Mouse (Mus musculus): ENCODE measurements at regions not wholly inside any gene's neighbourhood (a gene's known extent, or its start where the extent isn't known, plus 50 kb on each side); places are given as distances from the start of the nearest gene placed in this dataset.
"Not testable (repeated sequence)": the region's sequence is repeated elsewhere in the genome, so short reads cannot be mapped to it uniquely, and the experiment has no call there.

DNA sequence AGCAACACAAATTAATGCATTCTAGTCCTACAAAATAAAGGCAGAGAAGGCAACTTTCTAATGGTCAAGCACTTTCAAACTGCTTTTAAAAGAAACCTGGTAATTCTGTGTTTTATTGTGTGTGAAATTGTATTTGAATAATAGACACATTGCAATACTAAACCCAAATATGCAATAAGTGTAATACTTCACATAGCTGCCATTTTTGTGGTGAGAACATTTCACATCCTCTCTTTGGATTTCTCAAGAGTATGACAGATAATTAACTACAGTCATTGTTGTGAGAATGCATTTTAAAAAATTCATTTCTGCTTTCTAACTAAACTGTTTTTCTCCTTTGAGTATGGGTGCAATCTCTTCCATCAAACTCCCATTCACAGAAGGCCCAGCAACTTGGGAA lies 256.4 kb downstream of the Sema3d start:
- Histone ChIP-seq H3K27me3 (no peaks in the 10 kb centered on the region), H3K9ac (no peak overlapping the region), H3K4me2 (no peak overlapping the region), H3K4me1 (replicated peaks) (peaks cover 3% of the 10 kb centered on the region), H3K27ac (replicated peaks) (no peak overlapping the region), H3K9me3 (no peaks in the 10 kb centered on the region), H3K36me3 (no peaks in the 10 kb centered on the region), H3K4me3 (no peak overlapping the region)
- no peak for ATAC-seq (ENCODE audit: low read depth)

GRCm38 (mm10) chr5:12646269-12646668 lies 263.1 kb downstream of the Sema3d start:
- H3K4me3 ChIP-seq: no peak overlapping the region
- H3K9me3 ChIP-seq: no peaks in the 10 kb centered on the region
- H3K27me3 ChIP-seq: no peaks in the 10 kb centered on the region
- ATAC-seq (ENCODE audit: low read depth): no peak
- no peak overlapping the region for H3K27ac ChIP-seq (replicated peaks)
- no peaks in the 10 kb centered on the region for H3K36me3 ChIP-seq
- 64% methylated on average over 2 of the region's 2 CpGs for WGBS
- no peak overlapping the region for H3K4me2 ChIP-seq
- H3K9ac ChIP-seq: no peak overlapping the region
- no peaks in the 10 kb centered on the region for H3K4me1 ChIP-seq (replicated peaks)

DNA sequence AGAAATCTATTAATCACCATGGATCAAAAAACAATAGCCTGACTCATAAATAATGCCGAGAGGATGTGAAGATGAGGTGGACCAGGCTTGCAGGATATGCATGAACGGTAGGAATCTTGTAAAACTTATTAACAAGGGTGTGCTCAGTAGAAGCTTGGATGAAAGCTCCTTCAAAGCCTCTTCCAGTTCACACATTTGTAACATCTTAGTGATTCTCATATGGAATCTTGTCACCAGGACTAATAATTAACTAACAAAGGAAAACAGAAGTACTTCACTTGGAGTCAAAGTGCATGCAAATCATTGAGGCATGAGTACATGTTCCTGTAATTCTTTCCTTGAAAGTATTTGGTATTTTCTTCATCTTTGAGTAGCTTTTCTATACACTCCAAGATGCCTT lies 290.5 kb downstream of the Sema3d start:
- WGBS: 83% methylated on average over 2 of the region's 2 CpGs

GRCm38 (mm10) chr5:12674134-12674533 lies 290.9 kb downstream of the Sema3d start:
- no peaks in the 10 kb centered on the region for H3K4me1 ChIP-seq (replicated peaks)
- no peak overlapping the region for H3K4me3 ChIP-seq
- no peak overlapping the region for H3K27ac ChIP-seq (replicated peaks)
- H3K27me3 ChIP-seq: no peaks in the 10 kb centered on the region
- H3K36me3 ChIP-seq: no peaks in the 10 kb centered on the region
- H3K4me2 ChIP-seq: no peak overlapping the region
- WGBS: 74% methylated on average over 4 of the region's 4 CpGs
- H3K9ac ChIP-seq: no peak overlapping the region
- no peaks in the 10 kb centered on the region for H3K9me3 ChIP-seq
- ATAC-seq (ENCODE audit: low read depth): no peak

More for the DNA sequence above, 290.5 kb downstream of the Sema3d start:
- Histone ChIP-seq H3K4me3 (no peak overlapping the region), H3K36me3 (no peaks in the 10 kb centered on the region), H3K4me1 (replicated peaks) (no peaks in the 10 kb centered on the region), H3K9me3 (no peaks in the 10 kb centered on the region), H3K27ac (replicated peaks) (no peak overlapping the region), H3K27me3 (no peaks in the 10 kb centered on the region), H3K9ac (no peak overlapping the region), H3K4me2 (no peak overlapping the region)
- ATAC-seq (ENCODE audit: low read depth): no peak

- H3K36me3 ChIP-seq: no peaks in the 10 kb centered on the region
- H3K9me3 ChIP-seq: no peaks in the 10 kb centered on the region
- H3K4me2 ChIP-seq: no peak overlapping the region
- H3K4me1 ChIP-seq (replicated peaks): no peaks in the 10 kb centered on the region
- 46% methylated on average over 3 of the region's 3 CpGs for WGBS
- no peaks in the 10 kb centered on the region for H3K27me3 ChIP-seq
- H3K27ac ChIP-seq (replicated peaks): no peak overlapping the region
- H3K4me3 ChIP-seq: no peak overlapping the region
- no peak for ATAC-seq (ENCODE audit: low read depth)
- H3K9ac ChIP-seq: no peak overlapping the region
Observed at GRCm38 (mm10) chr5:12676712-12677111, 293.5 kb downstream of the Sema3d start.

DNA sequence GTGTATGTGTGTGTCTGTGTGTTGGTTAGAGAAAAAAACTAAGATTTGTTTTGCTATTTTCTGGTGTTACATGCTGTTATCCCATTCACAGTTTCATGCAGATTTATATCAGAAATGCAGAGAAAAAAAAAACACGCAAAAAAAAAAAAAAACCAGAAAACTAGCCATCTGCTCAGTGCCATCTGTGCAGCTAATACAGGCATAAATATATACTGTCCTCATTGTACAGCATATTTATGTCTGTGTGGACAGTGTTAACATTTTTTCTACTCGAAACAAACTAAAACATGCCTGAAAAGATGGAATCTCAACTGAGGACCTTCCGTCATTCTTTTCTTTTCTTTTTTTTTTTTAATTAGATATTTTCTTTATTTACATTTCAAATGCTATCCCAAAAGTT lies 331.7 kb downstream of the Sema3d start:
- WGBS: 75% methylated on average over 3 of the region's 3 CpGs
- no peak overlapping the region for H3K27ac ChIP-seq (replicated peaks)
- no peak overlapping the region for H3K4me2 ChIP-seq

DNA sequence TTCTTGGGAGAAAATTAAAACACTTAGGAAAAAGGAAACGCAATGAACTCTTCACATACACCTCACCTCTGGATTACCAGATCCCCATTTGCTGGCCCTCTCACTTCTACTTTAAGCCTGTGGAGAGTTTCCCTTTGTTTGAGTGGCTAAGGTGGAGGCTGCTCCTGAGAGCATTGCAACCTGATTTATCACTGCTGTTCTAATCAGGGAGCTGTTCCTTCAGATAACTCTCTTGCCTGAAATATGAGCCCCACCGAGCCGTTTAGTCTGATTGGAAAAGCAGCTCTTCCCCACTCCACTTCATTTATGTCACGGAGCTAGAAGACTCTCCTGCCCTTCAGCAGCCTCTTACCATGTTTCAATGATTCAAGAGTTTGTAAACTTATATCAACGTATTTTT lies 368.3 kb downstream of the Sema3d start:
- no peak overlapping the region for H3K9ac ChIP-seq
- no peaks in the 10 kb centered on the region for H3K27me3 ChIP-seq
- 34% methylated on average over 5 of the region's 5 CpGs for WGBS
- no peak overlapping the region for H3K27ac ChIP-seq (replicated peaks)
- peak; percentile 53; the same call in 1 of the 2 replicates for ATAC-seq (ENCODE audit: low read depth)
- H3K4me1 ChIP-seq (replicated peaks): no peaks in the 10 kb centered on the region
- no peaks in the 10 kb centered on the region for H3K9me3 ChIP-seq
- no peak overlapping the region for H3K4me2 ChIP-seq
- no peak overlapping the region for H3K4me3 ChIP-seq
- H3K36me3 ChIP-seq: no peaks in the 10 kb centered on the region

More for the DNA sequence above, 331.7 kb downstream of the Sema3d start:
- no peak for ATAC-seq (ENCODE audit: low read depth)
- no peak overlapping the region for H3K9ac ChIP-seq
- H3K36me3 ChIP-seq: peaks cover 4% of the 10 kb centered on the region; the same call in 1 of the 2 replicates
- H3K4me3 ChIP-seq: no peak overlapping the region
- H3K4me1 ChIP-seq (replicated peaks): no peaks in the 10 kb centered on the region
- H3K9me3 ChIP-seq: peaks cover 8% of the 10 kb centered on the region
- no peaks in the 10 kb centered on the region for H3K27me3 ChIP-seq

DNA sequence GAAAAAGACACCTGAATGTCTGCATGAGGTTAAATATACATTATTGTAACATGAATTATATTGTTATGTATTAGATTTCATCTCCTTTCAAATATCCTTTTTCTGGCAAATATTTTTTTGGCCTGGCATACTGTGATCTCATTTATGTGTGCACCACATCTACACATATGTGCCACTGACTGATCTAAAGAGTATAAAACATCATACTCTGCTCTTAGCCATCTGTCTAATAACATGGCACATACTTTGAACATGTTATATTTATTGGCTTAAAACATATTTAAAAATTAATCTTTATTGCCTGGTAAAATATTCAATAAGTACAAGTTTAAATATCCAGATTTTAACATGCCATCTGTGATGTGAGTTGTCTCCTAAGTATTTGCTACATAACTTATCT lies 365.6 kb upstream of the Sema3a start:
- Histone ChIP-seq H3K4me1 (replicated peaks) (no peaks in the 10 kb centered on the region), H3K4me3 (no peak overlapping the region), H3K9ac (no peak overlapping the region), H3K27ac (replicated peaks) (no peak overlapping the region), H3K36me3 (no peaks in the 10 kb centered on the region), H3K4me2 (no peak overlapping the region), H3K27me3 (no peaks in the 10 kb centered on the region), H3K9me3 (no peaks in the 10 kb centered on the region)
- no peak for ATAC-seq (ENCODE audit: low read depth)

DNA sequence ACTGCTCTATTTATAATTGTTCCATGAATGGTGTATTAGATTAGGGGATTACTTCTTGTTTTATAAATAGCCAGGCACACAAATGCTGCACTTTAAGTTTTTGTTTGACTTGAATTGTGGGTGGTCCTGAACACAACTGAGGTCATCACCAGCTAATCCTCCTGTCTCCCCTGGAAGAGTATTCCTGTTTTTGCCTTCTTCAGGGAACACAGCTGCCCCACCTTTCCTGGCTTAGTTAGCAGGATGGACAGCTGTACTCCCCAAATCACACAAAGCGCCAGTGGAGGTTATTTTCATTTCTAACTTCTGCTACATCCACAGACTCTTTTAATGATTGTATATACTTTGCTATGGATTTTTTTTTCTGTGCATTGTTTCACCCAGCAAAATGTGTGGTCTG lies 357.8 kb upstream of the Sema3a start:
- H3K4me2 ChIP-seq: no peak overlapping the region
- ATAC-seq (ENCODE audit: low read depth): no peak
- H3K9ac ChIP-seq: no peak overlapping the region
- H3K4me1 ChIP-seq (replicated peaks): no peaks in the 10 kb centered on the region
- no peaks in the 10 kb centered on the region for H3K27me3 ChIP-seq
- H3K27ac ChIP-seq (replicated peaks): no peak overlapping the region
- H3K36me3 ChIP-seq: no peaks in the 10 kb centered on the region
- WGBS: 90% methylated on average over 1 of the region's 1 CpGs
- H3K9me3 ChIP-seq: no peaks in the 10 kb centered on the region
- no peak overlapping the region for H3K4me3 ChIP-seq

DNA sequence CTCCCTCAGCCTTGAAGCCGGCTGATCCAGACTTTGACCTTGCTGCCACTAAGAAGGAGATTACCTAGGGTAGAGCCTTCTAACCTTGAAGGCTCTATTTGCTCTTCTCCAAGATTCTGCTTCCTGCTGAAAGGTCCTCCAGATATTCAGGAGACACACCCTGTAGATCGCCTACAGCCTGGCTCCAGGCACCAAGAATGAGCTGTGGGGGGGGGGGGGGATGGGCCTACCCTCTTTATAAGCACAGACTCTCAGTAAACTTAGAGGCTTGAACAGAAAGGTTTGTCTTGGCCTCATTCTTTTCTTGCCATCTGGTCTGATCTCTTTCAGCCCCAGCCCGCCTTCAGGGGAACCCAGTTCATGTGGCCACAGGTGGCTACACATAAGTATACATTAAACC lies 342.5 kb upstream of the Sema3a start:
- 90% methylated on average over 3 of the region's 3 CpGs for WGBS

GRCm38 (mm10) chr5:12808729-12809128 lies 316.5 kb upstream of the Sema3a start:
- Histone ChIP-seq H3K4me1 (replicated peaks) (no peaks in the 10 kb centered on the region), H3K9me3 (no peaks in the 10 kb centered on the region), H3K4me3 (no peak overlapping the region), H3K4me2 (no peak overlapping the region), H3K9ac (no peak overlapping the region), H3K36me3 (no peaks in the 10 kb centered on the region), H3K27me3 (no peaks in the 10 kb centered on the region), H3K27ac (replicated peaks) (no peak overlapping the region)
- WGBS: 86% methylated on average over 1 of the region's 1 CpGs
- no peak; the same call in 1 of the 2 replicates for ATAC-seq (ENCODE audit: low read depth)

More for the DNA sequence above, 342.5 kb upstream of the Sema3a start:
- H3K4me2 ChIP-seq: no peak overlapping the region
- H3K36me3 ChIP-seq: no peaks in the 10 kb centered on the region
- H3K9me3 ChIP-seq: peaks cover 8% of the 10 kb centered on the region
- H3K4me3 ChIP-seq: no peak overlapping the region
- H3K27ac ChIP-seq (replicated peaks): no peak overlapping the region
- no peaks in the 10 kb centered on the region for H3K4me1 ChIP-seq (replicated peaks)
- no peak overlapping the region for H3K9ac ChIP-seq
- H3K27me3 ChIP-seq: no peaks in the 10 kb centered on the region
- no peak for ATAC-seq (ENCODE audit: low read depth)

- ATAC-seq (ENCODE audit: low read depth): no peak
- no peak overlapping the region for H3K4me2 ChIP-seq
- WGBS: 73% methylated on average over 2 of the region's 2 CpGs
- no peak overlapping the region for H3K4me3 ChIP-seq
- H3K9ac ChIP-seq: no peak overlapping the region
- H3K27me3 ChIP-seq: no peaks in the 10 kb centered on the region
- no peaks in the 10 kb centered on the region for H3K36me3 ChIP-seq
- no peaks in the 10 kb centered on the region for H3K4me1 ChIP-seq (replicated peaks)
- no peaks in the 10 kb centered on the region for H3K9me3 ChIP-seq
- no peak overlapping the region for H3K27ac ChIP-seq (replicated peaks)
Observed at GRCm38 (mm10) chr5:12809884-12810283, 315.3 kb upstream of the Sema3a start.

GRCm38 (mm10) chr5:12847207-12847606 lies 278.0 kb upstream of the Sema3a start:
- H3K9me3 ChIP-seq; H3K4me3 ChIP-seq; H3K4me2 ChIP-seq; ATAC-seq (ENCODE audit: low read depth); H3K4me1 ChIP-seq (replicated peaks); H3K9ac ChIP-seq; H3K36me3 ChIP-seq; H3K27me3 ChIP-seq; H3K27ac ChIP-seq (replicated peaks): not testable (repeated sequence)
- 84% methylated on average over 3 of the region's 3 CpGs for WGBS
